Mouse (Mus musculus) lung, embryonic 15.5 days (tissue): ENCODE results near the gene Psmd12. TPM values are rescaled to one million over a fixed set of nuclear protein-coding genes. Genes with fewer than 3 reads are reported as not detected.
A peak's percentile ranks its signal among the peaks of the same experiment; 100 is the strongest.

ENCODE experiments used
- ATAC-seq: fragments of 200-750 bp; cut with Nextera tagmentation; 2 replicates; pipeline ENCODE4 v1.8.0; 2017; ENCODE audit warnings: moderate number of reproducible peaks, borderline replicate concordance; ENCODE audit not compliant: low FRiP score, low TSS enrichment; ENCODE audit errors: extremely low read depth
- H3K27ac ChIP-seq: fragments of 300-500 bp; sonication (generic); 2 replicates; pipeline ENCODE4 v1.5.1; 2015; ENCODE audit warnings: moderate library complexity, mild to moderate bottlenecking, inconsistent platforms
- H3K27me3 ChIP-seq: fragments of 300-500 bp; sonication (generic); 2 replicates; pipeline ENCODE4 v1.6.1; 2015; ENCODE audit warnings: inconsistent platforms
- H3K36me3 ChIP-seq: fragments of 300-500 bp; sonication (generic); 2 replicates; pipeline ENCODE4 v1.6.1; 2015; ENCODE audit warnings: inconsistent platforms
- H3K4me1 ChIP-seq: fragments of 300-500 bp; sonication (generic); 2 replicates; pipeline ENCODE4 v1.6.1; 2015; ENCODE audit warnings: inconsistent platforms
- H3K4me2 ChIP-seq: fragments of 300-500 bp; sonication (generic); 2 replicates; pipeline ENCODE4 v1.6.1; 2015; ENCODE audit warnings: inconsistent platforms, mild to moderate bottlenecking, moderate library complexity
- H3K4me3 ChIP-seq: fragments of 300-500 bp; sonication (generic); 2 replicates; pipeline ENCODE4 v1.5.1; 2015; ENCODE audit warnings: mild to moderate bottlenecking, inconsistent platforms
- H3K9ac ChIP-seq: fragments of 300-500 bp; sonication (generic); 2 replicates; pipeline ENCODE4 v1.6.1; 2015; ENCODE audit warnings: inconsistent platforms
- H3K9me3 ChIP-seq: fragments of 300-500 bp; sonication (generic); 2 replicates; pipeline ENCODE4 v1.6.1; 2016; ENCODE audit warnings: inconsistent platforms
- WGBS: fragments of 180-500 bp; shearing (Covaris S2); methylation state at CpG from one replicate; pipeline ENCODE4 v1.1.7; 2015; 5-methylcytosine and 5-hydroxymethylcytosine counted together
- polyA plus RNA-seq: library from polyadenylated mRNA; unstranded; fragments of >200 nt; fragmentation: Nextera tagmentation; extraction: Ambion mirVana; gene quantifications from 2 replicates; pipeline ENCODE4 v1.2.1, GENCODE M21; 2015

Psmd12 gene
- polyA plus RNA-seq, 1 experiment from 2014 or later, result 178 TPM

- Histone ChIP-seq H3K4me1 (peaks cover 20% of the 10 kb centered on the region), H3K27ac (no peak overlapping the region), H3K4me3 (no peak overlapping the region), H3K36me3 (no peaks in the 10 kb centered on the region), H3K4me2 (no peak overlapping the region), H3K9ac (no peak overlapping the region), H3K27me3 (no peaks in the 10 kb centered on the region), H3K9me3 (no peaks in the 10 kb centered on the region)
- WGBS, result 92% methylated on average over 4 of the region's 4 CpGs
- ATAC-seq, result no peak
Measured at GRCm38 (mm10) chr11:107465041-107465440, 14.2 kb upstream of the Psmd12 start.

GRCm38 (mm10) chr11:107465969-107466368 lies 13.3 kb upstream of the Psmd12 start:
- H3K27ac ChIP-seq, result no peak overlapping the region
- no peaks in the 10 kb centered on the region for H3K27me3 ChIP-seq
- no peak overlapping the region for H3K9ac ChIP-seq
- no peaks in the 10 kb centered on the region for H3K9me3 ChIP-seq
- no peak for ATAC-seq
- no peak overlapping the region for H3K4me2 ChIP-seq
- 44% methylated on average over 1 of the region's 1 CpGs for WGBS
- peaks cover 23% of the 10 kb centered on the region for H3K4me1 ChIP-seq
- no peaks in the 10 kb centered on the region for H3K36me3 ChIP-seq
- no peak overlapping the region for H3K4me3 ChIP-seq

DNA sequence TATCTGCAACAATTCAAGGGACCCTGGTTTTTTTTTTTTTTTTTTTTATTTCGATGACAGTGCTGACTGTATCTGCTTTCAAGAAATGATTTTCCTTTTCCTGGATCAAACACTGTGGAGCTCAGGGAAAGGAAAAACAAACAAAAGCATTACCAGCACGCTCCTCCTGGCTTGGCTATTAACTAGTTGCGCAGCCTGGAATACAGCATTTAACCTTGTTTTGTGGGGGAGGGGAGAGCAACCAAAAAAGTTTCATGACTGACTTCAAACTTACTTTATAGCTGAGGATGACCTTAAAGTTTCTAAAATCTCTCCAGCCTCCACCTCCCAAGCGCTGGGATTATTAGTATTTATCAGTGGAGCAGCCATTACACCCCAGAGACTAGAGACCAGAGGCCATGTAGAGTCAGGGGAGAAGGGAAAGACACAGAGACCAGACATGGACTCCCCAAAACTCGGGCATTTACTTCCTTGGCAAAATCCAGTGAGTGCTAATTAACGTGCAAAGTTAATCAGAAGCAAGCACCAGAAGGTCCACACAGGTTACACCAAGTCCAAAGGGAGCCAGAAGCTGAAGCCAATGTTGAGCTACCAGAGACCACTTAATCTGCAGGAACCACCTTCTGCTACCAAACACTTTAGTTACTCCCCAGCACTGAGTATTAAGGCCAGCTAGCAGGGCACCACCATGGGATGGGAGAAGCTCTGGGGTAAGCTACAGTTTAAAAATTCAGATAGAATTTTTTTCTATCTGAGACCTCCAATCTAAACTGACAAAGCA lies 12.5 kb upstream of the Psmd12 start:
- 52% methylated on average over 6 of the region's 6 CpGs for WGBS
- Histone ChIP-seq H3K27me3 (no peaks in the 10 kb centered on the region), H3K4me3 (no peak overlapping the region), H3K9ac (no peak overlapping the region), H3K4me2 (no peak overlapping the region), H3K27ac (no peak overlapping the region), H3K4me1 (peaks cover 29% of the 10 kb centered on the region), H3K36me3 (no peaks in the 10 kb centered on the region), H3K9me3 (no peaks in the 10 kb centered on the region)
- ATAC-seq, result no peak

- WGBS, result 15% methylated on average over 16 of the region's 16 CpGs
- Histone ChIP-seq H3K36me3 (no peaks in the 10 kb centered on the region), H3K4me3 (peak overlapping the region; percentile 70), H3K27ac (peak overlapping the region; percentile 94), H3K4me2 (peak overlapping the region; percentile 87), H3K9ac (peak overlapping the region; percentile 78), H3K27me3 (no peaks in the 10 kb centered on the region), H3K9me3 (no peaks in the 10 kb centered on the region), H3K4me1 (peaks cover 34% of the 10 kb centered on the region)
- no peak for ATAC-seq
Measured at GRCm38 (mm10) chr11:107468252-107469030, 10.8 kb upstream of the Psmd12 start.

DNA sequence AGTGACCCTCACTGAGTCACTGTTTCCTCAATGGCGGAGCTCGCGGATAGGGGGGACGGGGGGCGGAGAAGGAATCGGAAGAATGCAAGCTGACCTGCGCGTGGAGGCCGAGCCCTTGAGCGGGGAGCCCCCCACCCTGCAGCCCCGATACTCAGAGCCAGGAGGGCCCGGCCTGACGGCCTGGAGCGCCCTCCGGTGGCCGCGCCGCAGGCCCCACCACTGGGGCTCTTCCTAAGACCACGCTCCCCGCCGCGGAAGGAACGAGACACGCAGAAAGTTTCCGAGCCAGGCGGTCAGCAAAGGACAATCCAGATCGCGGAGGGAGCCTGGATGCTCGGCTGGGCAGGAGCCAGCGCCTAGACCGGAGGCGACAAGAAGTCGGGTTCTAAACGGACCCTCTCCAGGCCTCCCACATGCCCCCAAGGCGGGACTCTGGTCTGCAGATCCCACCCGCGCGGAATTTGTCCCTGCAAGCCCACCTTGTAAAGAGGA lies 10.2 kb upstream of the Psmd12 start:
- peak overlapping the region; percentile 94 for H3K27ac ChIP-seq

DNA sequence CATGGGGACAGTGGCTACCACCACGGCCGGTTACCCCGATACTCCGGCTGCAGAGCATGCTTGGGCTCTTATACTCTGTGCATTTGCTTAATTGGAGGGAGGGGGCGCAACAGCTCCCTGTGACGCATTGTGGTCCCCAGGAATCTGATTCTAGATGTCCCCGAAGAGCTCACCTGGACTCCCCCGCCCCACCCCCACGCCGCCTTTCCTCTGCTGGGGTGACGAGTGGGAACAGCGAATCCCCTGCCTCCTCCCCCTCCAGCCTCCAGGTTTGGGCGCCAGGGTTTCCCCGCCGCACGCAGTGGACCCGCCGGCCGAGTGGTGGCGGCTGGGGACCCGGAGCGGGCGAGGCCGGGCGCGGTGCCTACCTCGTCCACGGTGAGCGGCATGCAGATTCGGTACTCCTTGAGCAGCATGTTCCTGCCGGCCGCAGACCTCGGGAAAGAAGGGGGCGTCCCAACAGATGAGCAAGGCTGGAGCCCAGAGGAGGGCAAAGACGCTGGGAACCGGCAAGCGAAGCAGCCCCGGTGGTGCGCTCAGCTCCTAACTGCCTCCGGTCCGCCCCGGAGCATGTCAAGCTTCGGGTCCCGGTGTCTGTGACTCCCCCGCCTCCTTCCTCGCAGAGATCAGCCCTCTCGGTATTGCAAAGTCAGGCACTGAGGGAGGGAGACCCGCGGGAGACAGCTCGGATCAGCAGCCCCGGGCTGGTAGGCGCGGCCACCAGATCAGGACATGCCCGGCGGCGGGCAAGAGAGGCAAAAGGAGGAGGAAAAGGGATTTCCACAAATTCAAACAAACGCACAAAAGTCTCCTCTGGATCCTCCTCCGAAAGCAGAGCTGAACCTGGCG lies 9.5 kb upstream of the Psmd12 start:
- no peaks in the 10 kb centered on the region for H3K36me3 ChIP-seq
- H3K4me2 ChIP-seq, result peak overlapping the region; percentile 87
- H3K9me3 ChIP-seq, result no peaks in the 10 kb centered on the region
- H3K4me1 ChIP-seq, result peaks cover 34% of the 10 kb centered on the region
- H3K27me3 ChIP-seq, result no peaks in the 10 kb centered on the region
- peak; percentile 47 for ATAC-seq
- peak overlapping the region; percentile 70 for H3K4me3 ChIP-seq
- peak overlapping the region; percentile 94 for H3K27ac ChIP-seq
- 0% methylated on average over 59 of the region's 59 CpGs for WGBS
- peak overlapping the region; percentile 78 for H3K9ac ChIP-seq

More for the DNA sequence above, 10.2 kb upstream of the Psmd12 start:
- Histone ChIP-seq H3K27me3 (no peaks in the 10 kb centered on the region), H3K4me3 (peak overlapping the region; percentile 70), H3K36me3 (no peaks in the 10 kb centered on the region), H3K4me1 (peaks cover 34% of the 10 kb centered on the region), H3K9me3 (no peaks in the 10 kb centered on the region), H3K9ac (peak overlapping the region; percentile 78), H3K4me2 (peak overlapping the region; percentile 87)
- under 1% methylated on average over 38 of the region's 38 CpGs for WGBS
- ATAC-seq, result peak; percentile 76

DNA sequence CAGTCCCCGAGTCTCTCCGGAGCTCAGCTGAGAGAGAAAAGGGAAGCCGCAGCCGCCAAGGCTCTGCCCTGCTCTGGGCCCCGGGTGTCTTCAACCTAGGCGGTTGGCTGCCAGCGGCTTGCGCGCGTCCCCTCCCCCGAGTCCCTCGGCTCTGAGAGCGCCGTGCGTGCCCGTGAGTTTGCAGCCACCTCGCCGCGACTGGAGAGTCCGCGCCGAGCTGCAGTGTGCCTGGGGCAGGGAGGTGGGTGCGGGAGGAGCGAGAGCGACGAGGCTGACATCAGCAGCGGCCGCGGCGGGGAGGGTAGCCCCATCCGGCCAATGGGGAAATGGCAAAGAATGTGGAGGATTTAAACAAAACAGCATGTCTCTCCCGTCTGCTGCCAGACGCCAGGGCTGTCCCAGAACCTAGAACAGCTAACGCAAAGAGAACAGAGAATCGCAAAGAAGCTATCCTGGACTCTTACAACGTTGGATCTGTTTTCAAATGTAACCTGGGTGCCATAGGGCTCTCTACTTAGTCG lies 8.7 kb upstream of the Psmd12 start, which contains the start of gene Pitpnc1:
Gene Pitpnc1 (minus strand): TSS at position 179 of the 521 bp plus-strand sequence.
- peak; percentile 88 for ATAC-seq
- H3K36me3 ChIP-seq, result no peaks in the 10 kb centered on the region
- H3K4me2 ChIP-seq, result peak within 1 kb of the TSS; percentile 87
- peak within 1 kb of the TSS; percentile 78 for H3K9ac ChIP-seq
- WGBS, result under 1% methylated on average over 35 of the region's 37 CpGs
- no peaks in the 10 kb centered on the region for H3K9me3 ChIP-seq
- no peaks in the 10 kb centered on the region for H3K27me3 ChIP-seq
- H3K27ac ChIP-seq, result peak within 1 kb of the TSS; percentile 94
- H3K4me3 ChIP-seq, result peak within 1 kb of the TSS; percentile 70
- peaks cover 34% of the 10 kb centered on the region for H3K4me1 ChIP-seq

DNA sequence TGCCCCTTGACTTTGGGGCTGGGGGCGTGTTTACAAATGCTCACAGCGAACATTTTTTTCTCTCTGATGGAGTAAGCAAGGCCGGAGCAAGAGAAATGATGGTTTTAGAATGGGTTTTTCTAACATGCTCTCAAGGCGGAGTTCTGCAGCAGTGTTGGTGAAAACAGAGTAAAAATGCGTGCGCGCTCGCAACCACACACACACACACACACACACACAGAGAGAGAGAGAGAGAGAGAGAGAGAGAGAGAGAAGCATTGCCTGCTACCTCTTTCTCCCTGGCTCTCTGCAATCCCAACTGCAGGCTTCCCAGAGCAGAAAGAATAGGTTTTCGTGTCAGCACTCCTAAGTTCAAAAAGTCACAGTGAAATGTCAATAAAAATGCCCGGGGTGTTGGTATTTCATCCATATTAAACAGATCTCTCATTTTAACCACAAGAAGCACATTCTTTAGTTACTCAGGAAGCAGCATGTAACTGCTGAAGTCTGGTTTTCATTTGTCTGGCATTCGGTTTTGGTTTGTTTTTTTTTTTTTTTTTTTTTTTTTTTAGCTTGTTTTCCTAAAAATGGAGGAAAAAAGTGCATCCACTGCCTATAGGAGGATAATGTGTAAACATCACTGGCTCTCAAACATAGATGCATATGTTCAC lies 8.1 kb upstream of the Psmd12 start:
- peak overlapping the region; percentile 78; the same call in 1 of the 2 replicates for H3K9ac ChIP-seq
- no peak for ATAC-seq
- peaks cover 30% of the 10 kb centered on the region for H3K4me1 ChIP-seq
- H3K27ac ChIP-seq, result peak overlapping the region; percentile 94
- no peaks in the 10 kb centered on the region for H3K27me3 ChIP-seq
- no peaks in the 10 kb centered on the region for H3K36me3 ChIP-seq
- 3% methylated on average over 11 of the region's 11 CpGs for WGBS
- no peaks in the 10 kb centered on the region for H3K9me3 ChIP-seq
- peak overlapping the region; percentile 87 for H3K4me2 ChIP-seq
- H3K4me3 ChIP-seq, result peak overlapping the region; percentile 70

- no peaks in the 10 kb centered on the region for H3K9me3 ChIP-seq
- H3K4me3 ChIP-seq, result no peak overlapping the region
- no peak overlapping the region for H3K9ac ChIP-seq
- no peak overlapping the region for H3K27ac ChIP-seq
- no peaks in the 10 kb centered on the region for H3K36me3 ChIP-seq
- no peak for ATAC-seq
- H3K4me2 ChIP-seq, result no peak overlapping the region
- no peaks in the 10 kb centered on the region for H3K27me3 ChIP-seq
- peaks cover 22% of the 10 kb centered on the region for H3K4me1 ChIP-seq
- WGBS, result 94% methylated on average over 3 of the region's 3 CpGs
Measured at GRCm38 (mm10) chr11:107472304-107472703, 7.0 kb upstream of the Psmd12 start.

DNA sequence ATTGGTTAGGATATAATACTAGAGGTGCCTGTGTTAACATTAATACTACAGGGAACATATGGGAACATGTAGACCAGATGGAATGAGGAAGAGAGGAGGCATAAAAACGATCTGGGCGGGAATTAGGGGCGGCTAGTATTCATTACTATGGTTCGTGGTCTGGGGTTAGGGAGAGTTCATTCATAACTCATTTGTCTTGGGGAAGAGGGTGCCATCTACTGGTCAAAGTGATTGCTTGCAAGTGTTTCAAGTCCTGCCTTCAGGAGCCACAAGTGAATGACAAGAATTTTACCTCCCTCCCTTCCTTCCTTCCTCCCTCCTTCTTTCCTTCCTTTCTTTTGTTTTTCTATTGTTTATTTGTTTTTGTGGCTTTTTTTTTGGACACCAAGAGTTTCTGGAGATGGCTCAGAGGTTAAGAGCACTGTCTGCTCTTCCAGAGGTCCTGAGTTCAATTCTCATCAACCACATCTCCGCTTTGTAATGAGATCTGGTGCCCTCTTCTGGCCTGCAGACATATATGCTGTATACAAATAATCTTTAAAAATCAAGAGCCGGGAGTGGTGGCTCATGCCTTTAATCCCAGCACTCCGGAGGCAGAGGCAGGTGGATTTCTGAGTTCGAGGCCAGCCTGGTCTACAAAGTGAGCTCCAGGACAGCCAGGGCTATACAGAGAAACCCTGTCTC lies 6.0 kb upstream of the Psmd12 start:
- peaks cover 18% of the 10 kb centered on the region for H3K4me1 ChIP-seq
- no peak for ATAC-seq

More for the DNA sequence above, 6.0 kb upstream of the Psmd12 start:
- Histone ChIP-seq H3K4me3 (no peak overlapping the region), H3K4me2 (no peak overlapping the region), H3K27ac (no peak overlapping the region), H3K36me3 (no peaks in the 10 kb centered on the region), H3K27me3 (no peaks in the 10 kb centered on the region), H3K9me3 (no peaks in the 10 kb centered on the region), H3K9ac (no peak overlapping the region)
- 19% methylated on average over 8 of the region's 8 CpGs for WGBS
